23 mouse cellular contexts compared by ENCODE assay signal in the genomic region with DNA sequence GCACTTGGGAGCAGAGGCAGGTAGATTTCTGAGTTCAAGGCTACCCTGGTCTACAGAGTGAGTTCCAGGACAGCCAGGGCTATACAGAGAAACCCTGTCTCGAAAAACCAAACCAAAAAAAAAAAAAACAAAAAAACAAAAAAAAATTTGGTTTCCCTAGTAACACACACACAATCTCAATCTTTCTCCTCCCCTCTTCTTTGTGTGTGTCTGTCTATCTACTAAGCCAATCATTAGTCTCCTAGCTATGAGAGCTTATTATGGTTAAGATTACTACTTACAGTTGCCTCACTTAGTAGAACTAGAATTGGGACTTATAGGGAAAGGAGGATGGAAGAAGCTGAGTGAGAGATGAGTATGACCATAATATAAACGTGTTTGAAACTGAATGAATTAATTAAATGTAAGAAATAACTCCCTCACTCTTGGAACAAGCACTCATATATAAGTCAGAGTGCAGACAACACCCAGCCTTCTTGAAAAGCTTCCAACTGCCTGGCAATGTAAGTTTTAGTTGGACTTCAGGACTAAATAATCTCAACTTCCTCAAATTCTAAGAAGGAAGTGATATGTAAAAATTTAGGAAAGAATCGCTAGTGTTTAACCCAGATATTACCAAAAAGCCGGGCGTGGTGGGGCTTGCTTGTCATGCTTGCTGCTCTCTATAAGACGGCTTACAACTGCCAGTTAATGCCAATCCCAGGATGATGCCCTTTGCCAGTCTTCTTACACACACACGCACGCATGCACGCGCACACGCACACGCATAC. TPM values are rescaled to one million over a fixed set of nuclear protein-coding genes. Genes with fewer than 3 reads are reported as not detected.
DNase-seq lines count a peak whose midpoint lies in the region; ATAC-seq and TF ChIP-seq lines count a peak whose summit lies in the region.
"Had no signal": no experiment of that assay in that cellular context is flagged by ENCODE, and none has a peak within 500 bp of the region (broad histone marks: within the 10 kb centered on the region; RNA-seq: fewer than 3 reads in every experiment).

No protein-coding gene starts in this region.

- H3K27me3 ChIP-seq in lung, postnatal 0 days (replicated peaks; ENCODE audit: insufficient read depth, low read length): no peaks in the 10 kb centered on the region
- no peaks in the 10 kb centered on the region for H3K27me3 ChIP-seq in liver, embryonic 16.5 days (ENCODE audit: control insufficient read depth, insufficient read depth, low read depth, low read length)
- H3K27me3 ChIP-seq: embryonic facial prominence, embryonic 13.5 days; heart, embryonic 13.5 days; neural tube, embryonic 13.5 days; Patski had no signal

- no peaks in the 10 kb centered on the region for H3K9me3 ChIP-seq in lung, postnatal 0 days (ENCODE audit: low read length)
- H3K9me3 ChIP-seq in liver, embryonic 16.5 days (replicated peaks; ENCODE audit: control insufficient read depth, low read length): no peaks in the 10 kb centered on the region
- H3K9me3 ChIP-seq: embryonic facial prominence, embryonic 13.5 days; heart, embryonic 13.5 days; limb, embryonic 10.5 days; midbrain, embryonic 10.5 days; neural tube, embryonic 13.5 days had no signal

- H3K4me1 ChIP-seq in lung, postnatal 0 days (ENCODE audit: insufficient read depth, low read depth, low read length): peaks cover 5% of the 10 kb centered on the region; the same call in 1 of the 2 replicates
- H3K4me1 ChIP-seq in liver, embryonic 16.5 days (ENCODE audit: control insufficient read depth, low read depth, low read length): peaks cover 63% of the 10 kb centered on the region
- H3K4me1 ChIP-seq: embryonic facial prominence, embryonic 13.5 days; limb, embryonic 10.5 days; midbrain, embryonic 10.5 days; neural tube, embryonic 13.5 days had no signal

- DNase-seq in lung, postnatal 0 days (ENCODE audit: low spot score): peak; percentile 12
- no peak for DNase-seq in lung, postnatal 25 days (ENCODE audit: low spot score)
- DNase-seq in Muller cell, postnatal 12 days (ENCODE audit: inconsistent ontology term): no peak
- no peak for DNase-seq in spleen, postnatal 14 days (ENCODE audit: low spot score in 2 of 2)
- DNase-seq in thymus, postnatal 4 days: no peak
- DNase-seq: adrenal gland, postnatal 25 days; cerebellum, adult 9-10 months; gastrocnemius, postnatal 36 days; heart, postnatal 4 days; kidney, adult 2 months; kidney, postnatal 14 days; lung, adult 2 months; right cerebral cortex, postnatal 25 days; thymus, postnatal 14 days had no signal

- no peak overlapping the region for H3K9ac ChIP-seq in lung, postnatal 0 days (replicated peaks; ENCODE audit: low read depth)
- H3K9ac ChIP-seq in liver, embryonic 16.5 days (ENCODE audit: low read depth, low read length): peak overlapping the region; percentile 33; the same call in 1 of the 2 replicates
- H3K9ac ChIP-seq: embryonic facial prominence, embryonic 13.5 days; heart, embryonic 13.5 days; neural tube, embryonic 13.5 days had no signal

- no peak for TF ChIP-seq EP300 in lung, postnatal 0 days (IDR thresholded peaks at IDR 0.05)

- ATAC-seq in lung, postnatal 0 days: no peak
- peak; percentile 69 for ATAC-seq in granulocyte monocyte progenitor cell, adult 5-6 weeks (replicated peaks; ENCODE audit: poor library complexity, severe bottlenecking)
- no peak for ATAC-seq in liver, embryonic 16.5 days (ENCODE audit: low read depth)
- ATAC-seq: activated CD4-positive, CD25-positive, alpha-beta regulatory T cell, adult 4 months; Patski had no signal

- H3K27ac ChIP-seq in lung, postnatal 0 days (ENCODE audit: low read length): no peak overlapping the region
- peak overlapping the region; percentile 89 for H3K27ac ChIP-seq in liver, embryonic 16.5 days (ENCODE audit: low read length)
- H3K27ac ChIP-seq: embryonic facial prominence, embryonic 13.5 days; heart, embryonic 13.5 days; limb, embryonic 10.5 days; midbrain, embryonic 10.5 days; neural tube, embryonic 13.5 days had no signal

- H3K36me3 ChIP-seq in lung, postnatal 0 days (ENCODE audit: insufficient read depth, low read length): no peaks in the 10 kb centered on the region
- H3K36me3 ChIP-seq in liver, embryonic 16.5 days (ENCODE audit: control insufficient read depth, insufficient read depth): peaks cover 11% of the 10 kb centered on the region

- WGBS in lung, postnatal 0 days: 83% methylated on average over 12 of the region's 12 CpGs
- WGBS in liver, embryonic 16.5 days (ENCODE audit: insufficient replicate concordance): 47% methylated on average over 12 of the region's 12 CpGs

- no peak for TF ChIP-seq CTCF in lung, postnatal 0 days (IDR thresholded peaks at IDR 0.05)

- no peak overlapping the region for H3K4me2 ChIP-seq in lung, postnatal 0 days (replicated peaks; ENCODE audit: low read depth, low read length)
- peak overlapping the region; percentile 33; the same call in 1 of the 2 replicates for H3K4me2 ChIP-seq in liver, embryonic 16.5 days (ENCODE audit: low read depth, low read length)
- H3K4me2 ChIP-seq: embryonic facial prominence, embryonic 13.5 days; heart, embryonic 13.5 days; neural tube, embryonic 13.5 days had no signal

- no peak overlapping the region for H3K4me3 ChIP-seq in lung, postnatal 0 days (ENCODE audit: low read depth, low read length)
- no peak overlapping the region for H3K4me3 ChIP-seq in liver, embryonic 16.5 days (ENCODE audit: low read depth, low read length)
- H3K4me3 ChIP-seq: embryonic facial prominence, embryonic 13.5 days; heart, embryonic 13.5 days; limb, embryonic 10.5 days; midbrain, embryonic 10.5 days; neural tube, embryonic 13.5 days had no signal

RNA-seq across cellular contexts. Expression of gene Gapvd1, which starts 13.5 kb away (rescaled TPM):
- polyA plus RNA-seq in lung, postnatal 0 days (2015; fragmentation: Nextera tagmentation; extraction: Ambion mirVana): 50.1 and 58.5 TPM in 2 replicates
- 50.1 and 65.5 TPM in 2 replicates for total RNA-seq in granulocyte monocyte progenitor cell, adult 5-6 weeks (2014; fragmentation: Nextera tagmentation)
- total RNA-seq in granulocyte monocyte progenitor cell, adult 5-6 weeks (2017): 56.7 and 70.8 TPM in 2 replicates
- polyA plus RNA-seq in liver, embryonic 16.5 days (2015; fragmentation: Nextera tagmentation; extraction: Ambion mirVana): 91.2 and 94.6 TPM in 2 replicates

RNA-seq across cellular contexts. Expression of gene Hspa5, which starts 30.2 kb away (rescaled TPM):
- 372 and 523 TPM in 2 replicates for polyA plus RNA-seq in lung, postnatal 0 days (2015; fragmentation: Nextera tagmentation; extraction: Ambion mirVana)
- 559 and 592 TPM in 2 replicates for total RNA-seq in granulocyte monocyte progenitor cell, adult 5-6 weeks (2014; fragmentation: Nextera tagmentation)
- 1,947 and 2,193 TPM in 2 replicates for total RNA-seq in granulocyte monocyte progenitor cell, adult 5-6 weeks (2017)
- polyA plus RNA-seq in liver, embryonic 16.5 days (2015; fragmentation: Nextera tagmentation; extraction: Ambion mirVana): 538 and 557 TPM in 2 replicates

RNA-seq across cellular contexts. Expression of gene Rabepk, which starts 58.1 kb away (rescaled TPM):
- polyA plus RNA-seq in lung, postnatal 0 days (2015; fragmentation: Nextera tagmentation; extraction: Ambion mirVana): 18.5 and 19.6 TPM in 2 replicates
- 31.3 and 33.6 TPM in 2 replicates for total RNA-seq in granulocyte monocyte progenitor cell, adult 5-6 weeks (2014; fragmentation: Nextera tagmentation)
- 38.0 and 49.0 TPM in 2 replicates for total RNA-seq in granulocyte monocyte progenitor cell, adult 5-6 weeks (2017)
- polyA plus RNA-seq in liver, embryonic 16.5 days (2015; fragmentation: Nextera tagmentation; extraction: Ambion mirVana): 17.3 and 22.5 TPM in 2 replicates
